Mouse (Mus musculus) cerebellum, adult 11 months (tissue): Measurements from ENCODE around the gene Mmp14.

ENCODE experiments used
- DNase-seq: peaks from one replicate; pipeline ENCODE4 v3.0.0; 2022

Gene Mmp14

GRCm38 (mm10) chr14:54415241-54416020, 16.0 kb upstream of the Mmp14 start:
- DNase-seq, result no peak

- no peak for DNase-seq
These were observed 15.1 kb upstream of the Mmp14 start for GRCm38 (mm10) chr14:54416229-54416775.

GRCm38 (mm10) chr14:54416830-54417229, 14.6 kb upstream of the Mmp14 start:
- DNase-seq, result no peak

- no peak for DNase-seq
These were observed 13.8 kb upstream of the Mmp14 start, which contains the start of gene Slc7a7 for GRCm38 (mm10) chr14:54417623-54418081. TSS of gene Slc7a7 (minus strand) at chr14:54417780.

- DNase-seq, result no peak
These were observed 10.4 kb upstream of the Mmp14 start for GRCm38 (mm10) chr14:54421014-54421413.

- DNase-seq, result no peak
These were observed 8.0 kb upstream of the Mmp14 start for GRCm38 (mm10) chr14:54423406-54423805.

GRCm38 (mm10) chr14:54424634-54425033, 6.8 kb upstream of the Mmp14 start:
- DNase-seq, result no peak

GRCm38 (mm10) chr14:54425540-54425939, 5.9 kb upstream of the Mmp14 start:
- no peak for DNase-seq

GRCm38 (mm10) chr14:54426003-54426688, 5.3 kb upstream of the Mmp14 start:
- DNase-seq, result no peak

- peak; percentile 83 for DNase-seq
These were observed 4.6 kb upstream of the Mmp14 start, which contains the start of gene Mrpl52 for GRCm38 (mm10) chr14:54426689-54427398. TSS of gene Mrpl52 (plus strand) at chr14:54426909.

- no peak for DNase-seq
These were observed 3.7 kb upstream of the Mmp14 start for GRCm38 (mm10) chr14:54427696-54428095.

- DNase-seq, result no peak
These were observed 3.0 kb upstream of the Mmp14 start for GRCm38 (mm10) chr14:54428421-54428820.

GRCm38 (mm10) chr14:54429332-54430093, 1.9 kb upstream of the Mmp14 start:
- no peak for DNase-seq

GRCm38 (mm10) chr14:54430406-54431145, 836 bp upstream of the Mmp14 start:
- DNase-seq, result no peak

GRCm38 (mm10) chr14:54432078-54432836, 845 bp downstream of the Mmp14 start:
- DNase-seq, result no peak

GRCm38 (mm10) chr14:54432837-54433830, 1.7 kb downstream of the Mmp14 start:
- DNase-seq, result no peak

- DNase-seq, result no peak
These were observed 2.6 kb downstream of the Mmp14 start for GRCm38 (mm10) chr14:54433941-54434531.

GRCm38 (mm10) chr14:54435194-54435918, 3.9 kb downstream of the Mmp14 start:
- no peak for DNase-seq
